Mouse (Mus musculus) fibroblast of lung, adult 2 months (primary cell): ENCODE data around the gene Nrip1.

Experiments
- DNase-seq: peaks from one replicate; pipeline ENCODE4 v3.0.0-alpha.2; 2011; ENCODE audit warnings: low read depth

Gene Nrip1

DNA sequence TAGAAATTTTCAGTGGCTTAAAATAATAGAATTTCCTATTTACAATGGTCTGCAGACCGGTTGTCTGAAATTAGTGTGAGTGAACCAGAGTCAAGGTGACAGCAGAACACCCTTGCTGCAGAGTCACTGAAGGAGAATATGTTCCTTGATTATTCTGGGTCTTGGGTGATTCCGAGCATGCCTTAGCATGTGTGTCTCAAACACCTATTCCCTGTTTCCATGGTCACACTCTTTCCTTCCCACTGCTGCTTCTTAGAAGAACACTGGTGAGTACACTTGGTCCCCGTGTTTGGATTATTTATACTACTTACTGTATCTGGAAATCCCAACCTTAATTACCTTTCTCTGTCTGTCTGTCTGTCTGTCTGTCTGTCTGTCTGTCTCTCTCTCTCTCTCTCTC, 97.4 kb downstream of the Nrip1 start:
- no peak for DNase-seq

- DNase-seq: no peak
Measured at GRCm38 (mm10) chr16:76275584-76275983, 98.0 kb downstream of the Nrip1 start.

- no peak for DNase-seq
Measured at GRCm38 (mm10) chr16:76275166-76275565, 98.5 kb downstream of the Nrip1 start.

- DNase-seq: no peak
Measured at GRCm38 (mm10) chr16:76266635-76267268, 106.9 kb downstream of the Nrip1 start.

DNA sequence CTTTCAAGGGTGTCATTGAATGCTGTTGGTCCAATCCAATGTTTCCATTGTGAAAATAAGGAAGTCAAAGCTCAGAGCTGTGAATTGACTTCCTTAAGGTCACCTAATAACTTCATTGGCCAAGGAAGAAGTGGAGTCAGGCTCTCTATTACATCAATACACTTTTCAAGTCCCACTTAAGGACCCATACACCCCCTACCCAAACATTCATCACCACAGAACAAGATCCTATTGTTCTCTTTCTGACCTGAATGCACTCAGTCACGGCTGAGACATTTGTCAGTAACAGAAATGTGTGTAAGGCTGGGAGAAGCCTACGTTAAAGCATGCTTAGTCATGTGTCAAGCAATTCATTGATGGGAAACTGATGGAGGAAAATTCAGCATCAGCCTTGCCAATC, 107.8 kb downstream of the Nrip1 start:
- DNase-seq: no peak

GRCm38 (mm10) chr16:76265301-76265700, 108.3 kb downstream of the Nrip1 start:
- no peak for DNase-seq

DNA sequence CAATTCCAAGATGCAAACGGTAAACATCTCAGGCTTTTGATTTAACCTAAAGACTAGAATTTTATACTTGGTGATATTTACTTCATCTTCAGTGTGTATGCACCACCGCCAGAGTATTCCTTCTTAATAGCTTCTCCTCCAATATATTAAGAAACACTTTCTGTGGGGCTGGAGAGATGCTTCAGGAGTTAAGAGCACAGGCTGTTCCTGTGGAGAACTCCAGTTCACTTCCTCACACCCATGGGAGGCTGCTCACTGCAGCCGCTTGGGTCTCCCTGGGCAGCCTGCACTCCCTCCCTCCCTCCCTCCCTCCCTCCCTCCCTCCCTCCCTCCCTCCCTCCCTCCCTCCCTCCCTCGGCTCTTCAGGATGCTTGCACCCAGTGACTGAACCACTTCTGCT, 110.2 kb downstream of the Nrip1 start:
- no peak for DNase-seq

- no peak for DNase-seq
Measured at GRCm38 (mm10) chr16:76260296-76260695, 113.3 kb downstream of the Nrip1 start.

- DNase-seq: no peak
Measured at GRCm38 (mm10) chr16:76251826-76252225, 121.8 kb downstream of the Nrip1 start.

- no peak for DNase-seq
Measured at GRCm38 (mm10) chr16:76249345-76250091, 124.1 kb downstream of the Nrip1 start.

- no peak for DNase-seq
Measured at GRCm38 (mm10) chr16:76242850-76243249, 130.8 kb downstream of the Nrip1 start.

DNA sequence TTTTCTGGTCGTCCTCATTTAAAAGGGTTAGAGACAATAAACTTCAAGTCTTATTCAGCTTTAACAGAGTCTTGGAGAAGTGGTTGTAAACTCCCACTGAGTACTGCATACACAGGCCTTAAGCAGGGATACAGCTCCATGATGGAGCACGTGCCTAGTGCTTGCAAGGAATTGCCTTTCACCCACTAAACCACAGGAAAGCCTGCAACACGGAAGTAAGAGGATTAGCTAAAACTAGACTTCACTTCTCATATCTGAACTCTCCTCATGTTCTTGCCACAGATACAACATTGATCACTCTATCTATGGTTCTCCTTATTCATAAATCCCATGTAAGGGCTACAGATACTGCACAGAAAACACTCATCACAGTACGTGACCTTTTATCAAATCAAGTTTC, 132.4 kb downstream of the Nrip1 start:
- no peak for DNase-seq

- DNase-seq: no peak
Measured at GRCm38 (mm10) chr16:76239353-76239752, 134.3 kb downstream of the Nrip1 start.

DNA sequence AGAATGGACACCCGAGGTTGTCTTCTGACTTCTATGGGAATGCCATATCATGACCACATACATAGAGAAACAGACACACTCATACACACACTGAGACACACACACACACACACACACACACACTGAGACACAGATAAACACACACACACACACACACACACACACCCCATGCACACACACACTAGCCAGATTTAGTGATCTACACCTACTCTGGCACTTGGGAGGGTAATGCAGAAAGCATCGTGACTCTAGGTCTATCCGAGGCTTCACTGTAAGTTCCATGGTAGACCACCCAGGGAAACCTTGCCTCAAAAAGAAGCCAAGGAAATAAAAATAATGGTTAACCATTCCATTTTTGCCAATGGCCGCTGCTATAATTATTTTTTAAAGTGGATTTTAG, 134.8 kb downstream of the Nrip1 start:
- no peak for DNase-seq
